Mouse (Mus musculus): ENCODE measurements around the gene S100a16. TPM values are rescaled to one million over a fixed set of nuclear protein-coding genes. Genes with fewer than 3 reads are reported as not detected.
A peak's percentile ranks its signal among the peaks of the same experiment; 100 is the strongest.

Gene S100a16
- total and polyA plus RNA-seq, 3 experiments: 63.5 to 86.1 (median 70.4) TPM

DNA sequence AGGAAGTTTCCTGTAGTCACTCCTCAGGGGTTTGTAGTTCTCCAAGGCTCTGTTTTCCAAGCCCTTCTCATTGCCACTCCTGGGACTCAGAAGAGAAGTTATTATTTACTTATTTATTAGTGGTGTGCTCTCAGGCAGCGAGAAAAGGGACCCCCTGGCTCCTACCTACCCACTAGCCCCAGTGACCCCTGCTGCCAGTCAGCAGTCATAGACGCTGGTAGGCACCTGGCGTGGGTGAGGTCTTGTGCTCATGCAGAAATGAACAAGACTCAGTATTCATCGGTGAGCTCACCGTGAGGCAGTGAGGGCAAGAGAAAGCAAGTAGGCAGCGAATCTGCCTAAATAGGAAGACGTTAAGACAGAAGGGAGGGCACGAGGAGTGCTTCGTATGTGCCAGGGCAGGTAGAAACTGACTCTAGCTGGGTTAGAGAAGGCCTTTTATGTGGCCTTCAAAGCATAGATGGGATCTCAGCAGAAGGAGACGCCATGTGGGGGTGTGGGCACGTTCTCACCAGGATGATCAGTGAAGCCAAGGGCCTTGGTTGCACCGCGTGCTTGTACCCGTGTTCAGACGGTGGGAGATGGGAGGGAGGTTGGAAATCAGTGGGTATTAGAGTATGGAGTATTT is 49.1 kb downstream of the S100a16 start:
- DNase-seq: no peak

DNA sequence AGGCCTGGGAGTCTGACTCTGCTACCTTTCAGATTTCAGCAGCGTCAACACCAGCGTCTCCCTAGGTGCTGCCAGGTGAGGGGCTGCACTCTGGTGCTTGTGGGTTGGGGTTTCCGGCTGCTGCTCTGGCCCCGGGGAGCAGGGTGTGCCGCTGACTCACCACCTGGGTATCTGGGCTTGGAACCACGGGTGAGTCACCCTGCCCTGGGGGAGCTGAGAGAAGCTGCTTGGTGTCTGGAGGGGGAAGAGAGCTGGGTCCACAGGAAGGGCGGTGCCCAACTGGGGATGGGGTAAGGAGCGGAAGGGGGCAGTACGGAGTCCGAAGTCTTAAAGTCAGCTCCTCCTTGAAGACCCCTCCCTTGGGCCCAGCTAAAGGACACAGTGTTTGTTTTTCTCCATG is 49.9 kb downstream of the S100a16 start:
- peak; percentile 94 for DNase-seq

DNA sequence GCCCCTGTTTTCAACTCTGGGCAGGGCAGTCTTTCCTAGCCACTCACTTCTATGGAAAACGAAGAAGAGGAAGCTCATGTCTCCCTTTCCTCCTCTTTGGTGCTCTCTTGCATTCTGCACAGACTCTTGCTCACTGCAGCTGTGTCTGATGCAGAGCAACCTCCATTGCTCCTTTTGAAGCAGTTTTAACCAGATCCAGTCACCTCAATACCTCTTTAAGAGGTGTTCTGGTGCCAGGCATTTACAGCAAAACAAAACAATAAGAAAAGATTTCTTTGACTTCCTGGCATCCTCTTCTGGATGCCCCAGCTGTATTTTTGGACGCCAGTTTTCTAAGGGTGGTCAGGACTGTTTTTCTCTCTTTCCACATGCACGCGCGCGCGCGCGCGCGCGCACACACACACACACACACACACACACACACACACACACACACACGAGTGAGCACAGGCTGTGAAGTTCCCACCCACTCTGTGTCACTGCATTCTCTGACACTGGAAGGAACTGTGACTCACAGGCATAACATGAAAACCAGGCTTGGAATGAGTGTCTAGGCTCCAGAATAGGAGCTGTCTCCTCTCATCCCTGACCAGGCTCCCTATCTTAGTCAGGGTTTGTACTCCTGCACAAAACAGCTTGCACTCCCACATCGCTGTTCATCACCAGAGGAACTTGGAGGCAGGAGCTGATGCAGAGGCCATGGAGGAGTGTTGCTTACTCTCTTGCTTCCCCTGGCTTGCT is 50.5 kb downstream of the S100a16 start:
- DNase-seq: peak; percentile 64

GRCm38 (mm10) chr3:90589390-90589789 is 52.3 kb downstream of the S100a16 start:
- no peak for DNase-seq

DNA sequence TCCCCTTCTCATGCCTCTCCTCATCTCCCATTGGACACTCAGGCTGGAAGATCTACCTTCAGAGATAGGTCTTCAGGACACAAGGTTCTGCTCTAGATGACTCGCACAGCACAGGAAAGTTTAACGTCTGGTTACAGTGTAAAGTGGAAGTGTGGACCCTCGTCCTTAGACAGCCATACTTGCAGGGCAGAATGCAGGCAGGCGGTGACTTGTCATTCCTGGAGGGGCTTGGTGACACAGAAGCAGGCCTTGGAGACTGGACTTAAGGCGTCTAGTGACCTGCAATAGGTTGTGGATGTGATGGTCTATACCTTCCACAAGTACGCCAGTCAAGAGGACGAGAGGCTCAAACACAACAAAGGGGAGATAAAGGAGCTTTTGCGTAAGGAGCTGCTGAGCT is 52.9 kb downstream of the S100a16 start, which contains the start of gene S100a2:
S100a2 (plus strand) TSS at position 301 of the 400 bp plus-strand sequence.
- no peak for DNase-seq

Other genes starting within 250 kb of the S100a16 start
- 10 to 100 TPM; 54.8 to 72.5 TPM for gene Gatad2b, start 244.1 kb upstream of the S100a16 start, total RNA-seq (2021)
- gene Gatad2b, start 244.1 kb upstream of the S100a16 start, polyA plus RNA-seq (2012; rRNA removed): 15.0 and 20.1 TPM in 2 replicates
- gene Slc27a3, start 147.3 kb upstream of the S100a16 start, total RNA-seq (2021): 100 to 1,000 TPM in 1 of 2 experiments, 10 to 100 TPM in 1; 66.9 to 196 TPM
- 384 and 508 TPM in 2 replicates for gene Slc27a3, start 147.3 kb upstream of the S100a16 start, polyA plus RNA-seq (2012; rRNA removed)
- gene Ints3, start 103.6 kb upstream of the S100a16 start, total RNA-seq (2021): 10 to 100 TPM; 81.0 to 90.6 TPM
- 32.2 and 40.2 TPM in 2 replicates for gene Ints3, start 103.6 kb upstream of the S100a16 start, polyA plus RNA-seq (2012; rRNA removed)
- gene Npr1, start 71.4 kb upstream of the S100a16 start, total RNA-seq (2021): 100 to 1,000 TPM; 193 to 290 TPM
- gene Npr1, start 71.4 kb upstream of the S100a16 start, polyA plus RNA-seq (2012; rRNA removed): 367 and 435 TPM in 2 replicates
- gene Ilf2, start 61.1 kb upstream of the S100a16 start, total RNA-seq (2021): 10 to 100 TPM; 52.3 to 54.4 TPM
- gene Ilf2, start 61.1 kb upstream of the S100a16 start, polyA plus RNA-seq (2012; rRNA removed): 8.6 and 10.2 TPM in 2 replicates
- gene Snapin, start 46.2 kb upstream of the S100a16 start, total RNA-seq (2021): 10 to 100 TPM; 72.1 to 73.8 TPM
- 23.8 and 32.5 TPM in 2 replicates for gene Snapin, start 46.2 kb upstream of the S100a16 start, polyA plus RNA-seq (2012; rRNA removed)
- 100 to 1,000 TPM; 105 to 110 TPM for gene Chtop, start 27.8 kb upstream of the S100a16 start, total RNA-seq (2021)
- 34.5 and 37.2 TPM in 2 replicates for gene Chtop, start 27.8 kb upstream of the S100a16 start, polyA plus RNA-seq (2012; rRNA removed)
- 100 to 1,000 TPM; 199 to 282 TPM for gene S100a1, start 22.9 kb upstream of the S100a16 start, total RNA-seq (2021)
- gene S100a1, start 22.9 kb upstream of the S100a16 start, polyA plus RNA-seq (2012; rRNA removed): 81.4 and 98.2 TPM in 2 replicates
- gene S100a13, start 22.8 kb upstream of the S100a16 start, total RNA-seq (2021): 10 to 100 TPM; 28.5 to 51.2 TPM
- gene S100a13, start 22.8 kb upstream of the S100a16 start, polyA plus RNA-seq (2012; rRNA removed): 19.7 and 26.7 TPM in 2 replicates
- gene S100a14, start 10.4 kb upstream of the S100a16 start, total RNA-seq (2021): under 1 TPM in 1 of 2 experiments, not detected in 1; 0.31 TPM
- gene S100a14, start 10.4 kb upstream of the S100a16 start, polyA plus RNA-seq (2012; rRNA removed): not detected in 2 replicates
- gene S100a3, start 23.3 kb downstream of the S100a16 start, total RNA-seq (2021): under 1 TPM in 1 of 2 experiments, not detected in 1; 0.66 TPM
- 0.46 TPM in 1 of 2 replicates, not detected in the other for gene S100a3, start 23.3 kb downstream of the S100a16 start, polyA plus RNA-seq (2012; rRNA removed)
- gene S100a2, start 53.0 kb downstream of the S100a16 start, total RNA-seq (2021): not detected
- not detected in 2 replicates for gene S100a2, start 53.0 kb downstream of the S100a16 start, polyA plus RNA-seq (2012; rRNA removed)
- not detected for gene Gm42674, start 64.7 kb downstream of the S100a16 start, total RNA-seq (2021)
- not detected in 2 replicates for gene Gm42674, start 64.7 kb downstream of the S100a16 start, polyA plus RNA-seq (2012; rRNA removed)
- gene S100a4, start 66.5 kb downstream of the S100a16 start, total RNA-seq (2021): 10 to 100 TPM in 1 of 2 experiments, 1 to 10 TPM in 1; 3.1 to 20.7 TPM
- 0.88 and 1.0 TPM in 2 replicates for gene S100a4, start 66.5 kb downstream of the S100a16 start, polyA plus RNA-seq (2012; rRNA removed)
- gene S100a5, start 71.3 kb downstream of the S100a16 start, total RNA-seq (2021): not detected
- gene S100a5, start 71.3 kb downstream of the S100a16 start, polyA plus RNA-seq (2012; rRNA removed): not detected in 2 replicates
- gene S100a6, start 75.6 kb downstream of the S100a16 start, total RNA-seq (2021): 100 to 1,000 TPM in 1 of 2 experiments, 10 to 100 TPM in 1; 29.3 to 101 TPM
- gene S100a6, start 75.6 kb downstream of the S100a16 start, polyA plus RNA-seq (2012; rRNA removed): 43.4 and 55.2 TPM in 2 replicates
- gene S100a7a, start 116.8 kb downstream of the S100a16 start, total RNA-seq (2021): under 1 TPM; 0.43 to 0.45 TPM
- 0.12 and 0.21 TPM in 2 replicates for gene S100a7a, start 116.8 kb downstream of the S100a16 start, polyA plus RNA-seq (2012; rRNA removed)
- 1 to 10 TPM; 3.2 to 3.6 TPM for gene S100a8, start 131.7 kb downstream of the S100a16 start, total RNA-seq (2021)
- not detected in 2 replicates for gene S100a8, start 131.7 kb downstream of the S100a16 start, polyA plus RNA-seq (2012; rRNA removed)
- gene S100a9, start 158.5 kb downstream of the S100a16 start, total RNA-seq (2021): 1 to 10 TPM; 2.7 to 3.9 TPM
- gene S100a9, start 158.5 kb downstream of the S100a16 start, polyA plus RNA-seq (2012; rRNA removed): not detected in 2 replicates
- not detected for gene Pglyrp4, start 189.7 kb downstream of the S100a16 start, total RNA-seq (2021)
- gene Pglyrp4, start 189.7 kb downstream of the S100a16 start, polyA plus RNA-seq (2012; rRNA removed): not detected in 2 replicates
- not detected for gene Gm5849, start 240.6 kb downstream of the S100a16 start, total RNA-seq (2021)
- gene Gm5849, start 240.6 kb downstream of the S100a16 start, polyA plus RNA-seq (2012; rRNA removed): not detected in 2 replicates

Data from adrenal gland, adult 2 months (tissue).